In the genomic region with DNA sequence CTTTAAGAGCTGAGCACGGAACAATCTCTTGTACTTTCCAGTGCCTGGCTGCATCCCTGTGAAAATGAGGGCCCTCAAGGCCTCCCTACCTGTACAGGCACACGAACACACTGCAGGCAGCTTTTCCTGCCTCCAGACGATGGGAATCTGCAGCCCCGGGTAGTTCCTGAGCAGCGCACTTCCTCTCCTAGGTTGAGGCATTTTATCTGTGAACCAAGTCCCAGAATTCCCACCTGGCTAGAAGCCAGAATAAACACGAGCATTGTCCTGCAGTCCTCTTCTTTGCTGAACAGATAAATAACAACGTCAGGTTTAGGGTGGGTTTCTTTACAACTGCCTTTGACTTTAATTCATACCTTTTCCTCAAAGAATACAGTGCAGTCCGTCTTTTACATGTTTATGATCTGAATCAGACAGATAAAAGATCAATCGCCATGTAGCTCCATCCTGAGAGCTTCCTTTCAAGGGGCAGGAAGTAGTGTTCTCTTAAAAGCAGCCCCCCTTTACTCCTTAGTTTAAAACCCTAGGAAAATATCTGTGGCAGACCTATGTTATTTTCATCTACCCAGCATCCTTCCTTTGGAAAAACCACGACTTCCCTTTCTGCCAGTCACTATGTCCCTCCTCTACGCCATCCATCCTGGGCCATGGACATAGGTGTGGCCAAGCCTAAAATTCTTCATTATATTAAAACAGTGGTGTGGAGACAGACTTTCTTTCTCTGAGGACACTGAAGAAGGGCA, we compare ENCODE assay signal across 8 mouse cellular contexts.
A peak's percentile ranks its signal among the peaks of the same experiment; 100 is the strongest.
DNase-seq lines count a peak whose midpoint lies in the region; ATAC-seq and TF ChIP-seq lines count a peak whose summit lies in the region.

No protein-coding gene starts in this region.

- H3K9ac ChIP-seq in forebrain, embryonic 15.5 days (replicated peaks) = no peak overlapping the region
- 0 out of 2 replicates have a peak overlapping the region, but pooled peaks have one; percentile 31 for H3K9ac ChIP-seq in intestine, postnatal 0 days (ENCODE audit: low read depth, low read length)
- H3K9ac ChIP-seq in lung, embryonic 16.5 days (ENCODE audit: low read length) = peak overlapping the region; percentile 27

- WGBS in forebrain, embryonic 10.5 days = 78% methylated on average over 11 of the region's 11 CpGs
- WGBS in forebrain, embryonic 15.5 days = 68% methylated on average over 11 of the region's 11 CpGs
- 26% methylated on average over 11 of the region's 11 CpGs for WGBS in intestine, postnatal 0 days
- WGBS in lung, embryonic 16.5 days = 26% methylated on average over 11 of the region's 11 CpGs

- H3K4me2 ChIP-seq in forebrain, embryonic 15.5 days (replicated peaks) = no peak overlapping the region
- peak overlapping the region; percentile 33 for H3K4me2 ChIP-seq in intestine, postnatal 0 days (replicated peaks; ENCODE audit: low read depth)
- peak overlapping the region; percentile 33 for H3K4me2 ChIP-seq in lung, embryonic 16.5 days (ENCODE audit: low read depth, low read length)

- no peaks in the 10 kb centered on the region for H3K36me3 ChIP-seq in forebrain, embryonic 10.5 days (replicated peaks)
- H3K36me3 ChIP-seq in forebrain, embryonic 15.5 days = no peaks in the 10 kb centered on the region
- no peaks in the 10 kb centered on the region for H3K36me3 ChIP-seq in intestine, postnatal 0 days (ENCODE audit: control insufficient read depth, insufficient read depth)
- H3K36me3 ChIP-seq in lung, embryonic 16.5 days (ENCODE audit: control insufficient read depth, insufficient read depth, low read length) = no peaks in the 10 kb centered on the region

- DNase-seq in forebrain, embryonic 10.5 days (ENCODE audit: extremely low spot score, low spot score) = no peak
- DNase-seq in left cerebral cortex, adult 18-20 months (ENCODE audit: low spot score in 2 of 2) = no peak
- no peak for DNase-seq in thymus, postnatal 0 days (ENCODE audit: low spot score)

- no peaks in the 10 kb centered on the region for H3K9me3 ChIP-seq in forebrain, embryonic 10.5 days
- H3K9me3 ChIP-seq in forebrain, embryonic 15.5 days = no peaks in the 10 kb centered on the region
- no peaks in the 10 kb centered on the region for H3K9me3 ChIP-seq in intestine, postnatal 0 days (ENCODE audit: control insufficient read depth)
- H3K9me3 ChIP-seq in lung, embryonic 16.5 days (ENCODE audit: control insufficient read depth, low read length) = no peaks in the 10 kb centered on the region

- H3K27ac ChIP-seq in forebrain, embryonic 10.5 days = peak overlapping the region; percentile 57
- H3K27ac ChIP-seq in forebrain, embryonic 15.5 days (replicated peaks) = no peak overlapping the region
- H3K27ac ChIP-seq in intestine, postnatal 0 days (ENCODE audit: low read depth, low read length) = peak overlapping the region; percentile 37; the same call in 1 of the 2 replicates
- peak overlapping the region; percentile 68 for H3K27ac ChIP-seq in lung, embryonic 16.5 days (ENCODE audit: low read length)

- H3K4me3 ChIP-seq in forebrain, embryonic 10.5 days = no peak overlapping the region
- no peak overlapping the region for H3K4me3 ChIP-seq in forebrain, embryonic 15.5 days
- H3K4me3 ChIP-seq in intestine, postnatal 0 days (ENCODE audit: low read depth, low read length) = no peak overlapping the region
- no peak overlapping the region for H3K4me3 ChIP-seq in lung, embryonic 16.5 days (ENCODE audit: low read length)

- ATAC-seq in forebrain, embryonic 15.5 days (replicated peaks) = no peak
- ATAC-seq in granulocyte monocyte progenitor cell, adult 5-6 weeks (replicated peaks; ENCODE audit: poor library complexity, severe bottlenecking) = 0 out of 2 replicates have a peak, but pooled peaks have one; percentile 8
- ATAC-seq in intestine, postnatal 0 days = peak; percentile 33; the same call in 1 of the 2 replicates
- ATAC-seq in lung, embryonic 16.5 days (ENCODE audit: low read depth) = peak; percentile 61; the same call in 1 of the 2 replicates
- ATAC-seq in inflammation-experienced regulatory T-cells, adult 6 months = no peak

- H3K4me1 ChIP-seq in forebrain, embryonic 10.5 days = peaks cover 24% of the 10 kb centered on the region
- H3K4me1 ChIP-seq in forebrain, embryonic 15.5 days = no peaks in the 10 kb centered on the region; the same call in 1 of the 2 replicates
- H3K4me1 ChIP-seq in intestine, postnatal 0 days (replicated peaks; ENCODE audit: control insufficient read depth, insufficient read depth, low read length) = 0 out of 2 replicates have a peak, but pooled peaks cover 6% of the 10 kb centered on the region
- peaks cover 12% of the 10 kb centered on the region for H3K4me1 ChIP-seq in lung, embryonic 16.5 days (replicated peaks; ENCODE audit: control insufficient read depth, insufficient read depth, low read length)

- TF ChIP-seq CTCF in intestine, postnatal 0 days (IDR thresholded peaks at IDR 0.05; ENCODE audit: low read depth) = no peak

- H3K27me3 ChIP-seq in forebrain, embryonic 10.5 days (ENCODE audit: poor library complexity, severe bottlenecking) = 0 out of 2 replicates have a peak, but pooled peaks cover 8% of the 10 kb centered on the region
- no peaks in the 10 kb centered on the region for H3K27me3 ChIP-seq in forebrain, embryonic 15.5 days
- H3K27me3 ChIP-seq in intestine, postnatal 0 days (replicated peaks; ENCODE audit: control insufficient read depth, insufficient read depth, low read length) = no peaks in the 10 kb centered on the region
- H3K27me3 ChIP-seq in lung, embryonic 16.5 days (ENCODE audit: control insufficient read depth, insufficient read depth, low read depth, low read length) = no peaks in the 10 kb centered on the region

Comparison
In these comparisons a context has a peak if more than half of its experiments do, and no peak if none do; other contexts are left out.
1. ATAC-seq: peak in granulocyte monocyte progenitor cell, adult 5-6 weeks (single experiment), intestine, postnatal 0 days (single experiment) and lung, embryonic 16.5 days (single experiment); none in forebrain, embryonic 15.5 days (single experiment) and inflammation-experienced regulatory T-cells, adult 6 months (single experiment).